Mouse (Mus musculus): ENCODE measurements at regions not wholly inside any gene's neighbourhood (a gene's known extent, or its start where the extent isn't known, plus 50 kb on each side); places are given as distances from the start of the nearest gene placed in this dataset.

DNA sequence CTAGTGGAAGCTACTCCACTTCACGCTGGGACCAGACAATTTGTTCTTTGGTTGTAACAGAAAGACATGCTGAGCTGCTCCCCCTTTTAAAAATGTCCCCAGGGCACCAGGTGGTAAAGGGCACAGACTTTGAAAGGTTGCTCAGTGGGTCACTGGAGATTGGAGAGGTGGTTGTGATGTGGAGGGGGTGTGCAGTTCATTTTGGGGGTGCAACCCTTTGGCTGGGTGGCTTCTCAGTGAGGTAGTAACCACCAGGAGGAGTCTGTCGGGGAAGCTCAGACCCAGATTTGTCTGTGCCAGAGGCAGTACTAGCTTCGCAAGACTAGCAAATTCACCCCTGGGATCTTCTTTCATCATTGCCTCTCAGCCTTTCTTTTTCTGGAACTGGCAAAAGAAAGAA is 189.0 kb upstream of the Krr1 start:
- DNase-seq (ENCODE audit: low spot score in 2 of 2), result no peak
- no peak for TF ChIP-seq CTCF (conservative IDR thresholded peaks at IDR 0.05)
- H3K4me3 ChIP-seq, result no peak overlapping the region
- no peak overlapping the region for H3K27ac ChIP-seq

GRCm38 (mm10) chr10:111784065-111784853 is 188.2 kb upstream of the Krr1 start:
- H3K4me3 ChIP-seq, result no peak overlapping the region
- TF ChIP-seq CTCF (conservative IDR thresholded peaks at IDR 0.05), result no peak
- no peak overlapping the region for H3K27ac ChIP-seq
- DNase-seq (ENCODE audit: low spot score in 2 of 2), result no peak

- TF ChIP-seq CTCF (conservative IDR thresholded peaks at IDR 0.05), result no peak
- Histone ChIP-seq H3K27ac (no peak overlapping the region), H3K4me3 (no peak overlapping the region)
- no peak for DNase-seq (ENCODE audit: low spot score in 2 of 2)
Measured at GRCm38 (mm10) chr10:111787175-111787574, 185.3 kb upstream of the Krr1 start.

DNA sequence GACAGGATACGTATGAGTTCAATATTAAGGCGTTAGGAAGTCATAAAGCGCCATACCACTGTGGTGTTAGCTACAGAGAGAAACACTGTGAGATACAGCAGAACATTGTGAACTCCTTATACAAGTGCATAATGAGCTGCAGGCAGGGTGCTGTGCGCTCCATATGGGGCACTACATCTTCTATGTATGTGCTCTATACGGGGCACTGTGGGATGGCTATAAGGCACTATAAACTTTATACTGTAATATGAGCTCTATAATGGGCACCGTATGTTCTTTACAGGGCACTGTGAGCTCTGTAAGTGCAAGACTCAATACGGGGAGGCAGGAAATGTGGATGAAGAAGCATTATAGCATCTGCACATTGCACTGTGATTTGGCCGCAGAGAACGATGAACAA is 183.2 kb upstream of the Krr1 start:
- H3K4me3 ChIP-seq, result no peak overlapping the region
- no peak for DNase-seq (ENCODE audit: low spot score in 2 of 2)
- no peak for TF ChIP-seq CTCF (conservative IDR thresholded peaks at IDR 0.05)
- no peak overlapping the region for H3K27ac ChIP-seq

DNA sequence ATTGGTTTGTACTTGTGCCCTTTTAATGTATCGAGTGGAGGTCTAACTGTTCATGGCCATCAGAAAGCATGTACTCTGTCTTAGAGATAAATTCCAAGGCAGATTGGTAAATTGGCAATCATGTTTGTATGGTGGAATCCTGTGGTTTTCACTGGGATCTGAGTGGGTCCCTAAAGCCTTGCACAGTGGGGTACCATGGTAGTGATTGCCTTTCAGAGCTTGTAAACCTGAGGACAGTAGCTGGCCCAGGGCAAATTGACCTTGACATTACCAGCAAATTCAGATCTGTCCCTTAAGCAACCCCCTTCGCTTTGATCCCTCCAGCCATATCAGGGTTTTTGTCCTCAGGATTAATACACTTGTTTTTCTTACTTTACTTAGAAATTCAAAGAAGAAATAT is 181.6 kb upstream of the Krr1 start:
- no peak for TF ChIP-seq CTCF (conservative IDR thresholded peaks at IDR 0.05)
- no peak for DNase-seq (ENCODE audit: low spot score in 2 of 2)
- no peak overlapping the region for H3K27ac ChIP-seq

GRCm38 (mm10) chr10:111795056-111795455 is 177.4 kb upstream of the Krr1 start:
- H3K4me3 ChIP-seq, result no peak overlapping the region
- H3K27ac ChIP-seq, result no peak overlapping the region
- no peak for DNase-seq (ENCODE audit: low spot score in 2 of 2)
- no peak for TF ChIP-seq CTCF (conservative IDR thresholded peaks at IDR 0.05)

More for the DNA sequence above, 181.6 kb upstream of the Krr1 start:
- H3K4me3 ChIP-seq, result no peak overlapping the region

- Histone ChIP-seq H3K4me3 (no peak overlapping the region), H3K27ac (no peak overlapping the region)
- no peak for TF ChIP-seq CTCF (conservative IDR thresholded peaks at IDR 0.05)
- no peak for DNase-seq (ENCODE audit: low spot score in 2 of 2)
Measured at GRCm38 (mm10) chr10:111795756-111796155, 176.7 kb upstream of the Krr1 start.

DNA sequence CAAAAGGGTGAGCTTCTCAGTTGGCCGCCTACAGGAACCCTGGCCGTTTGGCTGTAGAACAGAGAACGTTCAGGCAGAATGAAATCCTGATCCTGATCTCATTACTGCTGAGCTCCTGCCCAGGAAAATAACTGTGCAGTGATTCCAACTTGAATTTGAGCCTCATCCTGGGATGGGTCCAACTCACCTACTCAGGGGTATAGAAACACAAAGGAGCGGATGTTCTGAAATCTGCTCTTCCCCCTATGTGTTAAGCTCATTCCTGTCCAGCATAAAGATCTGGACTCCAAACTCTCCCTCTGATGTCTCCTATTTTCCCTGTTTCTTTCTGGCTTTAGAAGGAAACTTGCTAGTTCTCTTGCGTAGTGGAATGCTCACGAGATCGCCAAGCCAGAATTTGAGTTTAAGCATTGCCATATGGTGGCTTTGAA is 173.6 kb upstream of the Krr1 start:
- 0 out of 2 replicates have a peak, but pooled peaks have one; percentile 8 for TF ChIP-seq CTCF (conservative IDR thresholded peaks at IDR 0.05)
- Histone ChIP-seq H3K4me3 (no peak overlapping the region), H3K27ac (no peak overlapping the region)
- no peak for DNase-seq (ENCODE audit: low spot score in 2 of 2)

- no peak for TF ChIP-seq CTCF (conservative IDR thresholded peaks at IDR 0.05)
- Histone ChIP-seq H3K27ac (no peak overlapping the region), H3K4me3 (no peak overlapping the region)
- DNase-seq (ENCODE audit: low spot score in 2 of 2), result no peak
Measured at GRCm38 (mm10) chr10:111799850-111800589, 172.4 kb upstream of the Krr1 start.

GRCm38 (mm10) chr10:111800590-111800935 is 171.9 kb upstream of the Krr1 start:
- Histone ChIP-seq H3K4me3 (no peak overlapping the region), H3K27ac (no peak overlapping the region)
- no peak for TF ChIP-seq CTCF (conservative IDR thresholded peaks at IDR 0.05)
- DNase-seq (ENCODE audit: low spot score in 2 of 2), result no peak

- no peak overlapping the region for H3K4me3 ChIP-seq
- TF ChIP-seq CTCF (conservative IDR thresholded peaks at IDR 0.05), result no peak
- DNase-seq (ENCODE audit: low spot score in 2 of 2), result no peak
- no peak overlapping the region for H3K27ac ChIP-seq
Measured at GRCm38 (mm10) chr10:111801021-111801793, 171.3 kb upstream of the Krr1 start.

DNA sequence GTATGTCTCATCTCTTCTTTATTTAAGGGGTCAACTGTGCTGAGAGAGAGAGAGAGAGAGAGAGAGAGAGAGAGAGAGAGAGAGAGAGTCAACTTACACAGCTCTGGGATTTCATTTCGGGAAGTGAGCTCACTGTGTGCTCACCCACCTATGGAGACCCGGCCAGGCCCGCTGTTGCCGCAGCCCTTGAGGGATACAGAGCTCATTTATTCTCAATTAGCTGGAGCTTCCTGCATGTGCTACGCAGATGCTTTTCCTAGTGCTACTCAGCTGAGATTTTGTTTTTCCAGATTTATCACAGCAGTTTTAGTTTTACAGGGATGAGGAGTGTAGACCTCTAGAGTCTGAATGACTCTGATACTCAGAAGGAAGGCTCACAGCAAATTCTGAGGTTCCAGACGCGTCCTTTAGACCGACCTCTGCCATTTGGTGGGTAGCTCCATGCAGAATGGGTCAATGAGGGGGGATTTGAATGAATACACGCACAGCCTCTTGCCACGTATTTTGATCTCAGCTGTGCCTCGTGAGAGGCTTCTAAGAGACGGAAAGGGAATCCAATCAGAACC is 170.6 kb upstream of the Krr1 start:
- Histone ChIP-seq H3K4me3 (no peak overlapping the region), H3K27ac (no peak overlapping the region)
- no peak for TF ChIP-seq CTCF (conservative IDR thresholded peaks at IDR 0.05)
- no peak for DNase-seq (ENCODE audit: low spot score in 2 of 2)

GRCm38 (mm10) chr10:111806333-111806732 is 166.1 kb upstream of the Krr1 start:
- DNase-seq (ENCODE audit: low spot score in 2 of 2), result no peak
- H3K4me3 ChIP-seq, result no peak overlapping the region
- H3K27ac ChIP-seq, result no peak overlapping the region
- TF ChIP-seq CTCF (conservative IDR thresholded peaks at IDR 0.05), result no peak
